Mouse (Mus musculus) heart, adult 2 months (tissue): ENCODE measurements around the gene Napepld. TPM values are rescaled to one million over a fixed set of nuclear protein-coding genes. Genes with fewer than 3 reads are reported as not detected.

ENCODE experiments used
- DNase-seq, 2 experiments: peaks; one replicate each; pipeline ENCODE4 v3.0.0; 2021
- H3K27ac ChIP-seq: fragments of 200-600 bp; 2 replicates; pipeline ENCODE4 v1.8.1; 2022
- H3K27me3 ChIP-seq: fragments of 200-500 bp; 2 replicates; pipeline ENCODE4 v1.6.1; 2012; ENCODE audit warnings: mild to moderate bottlenecking, low read length, inconsistent platforms, mixed read lengths; ENCODE audit not compliant: control insufficient read depth, insufficient read depth
- H3K36me3 ChIP-seq: fragments of 200-500 bp; 2 replicates; pipeline ENCODE4 v1.6.1; 2012; ENCODE audit warnings: low read length, inconsistent platforms; ENCODE audit not compliant: control insufficient read depth, insufficient read depth
- H3K4me1 ChIP-seq: fragments of 200-500 bp; 2 replicates; pipeline ENCODE4 v1.6.1; 2011; ENCODE audit warnings: low read length; ENCODE audit not compliant: control insufficient read depth, insufficient read depth
- H3K4me3 ChIP-seq: fragments of 200-600 bp; 2 replicates; pipeline ENCODE4 v1.8.1; 2022
- H3K79me2 ChIP-seq: fragments of 200-500 bp; replicated peaks from 2 replicates; pipeline ENCODE4 v1.6.1; 2012; ENCODE audit warnings: mild to moderate bottlenecking, inconsistent platforms, low read length, moderate library complexity, mixed read lengths; ENCODE audit not compliant: control insufficient read depth, insufficient read depth
- H3K9ac ChIP-seq: fragments of 200-500 bp; 2 replicates; pipeline ENCODE4 v1.6.1; 2012; ENCODE audit warnings: low read depth, mild to moderate bottlenecking, control low read depth, inconsistent platforms, low read length, mixed read lengths
- CTCF ChIP-seq: fragments of 200-600 bp; IDR thresholded peaks from 2 replicates; pipeline ENCODE4 v1.8.1; 2022; ENCODE audit warnings: antibody characterized with exemption, mild to moderate bottlenecking, moderate library complexity
- EP300 ChIP-seq: fragments of 200-500 bp; IDR thresholded peaks from 2 replicates; pipeline ENCODE4 v1.6.1; 2011; ENCODE audit warnings: low read depth, low read length, control low read depth; ENCODE audit not compliant: insufficient read depth
- POLR2A ChIP-seq: fragments of 200-500 bp; IDR thresholded peaks from 2 replicates; pipeline ENCODE4 v1.6.1; 2011; ENCODE audit warnings: mild to moderate bottlenecking, low read depth, low read length, control low read depth; ENCODE audit not compliant: insufficient read depth
- WGBS: fragments of 180-500 bp; shearing (Covaris S2); methylation state at CpG from one replicate; pipeline ENCODE4 v1.1.7; 2018; 5-methylcytosine and 5-hydroxymethylcytosine counted together
- intact Hi-C: fragments of 180-260 bp; cut with DNase I; formaldehyde crosslinking; loops from one replicate; pipeline ENCODE4 v1.15.1; 2025
- polyA plus RNA-seq: library from polyadenylated mRNA; depleted of rRNA; stranded (reverse); fragments of >200 nt; gene quantifications from 2 replicates; pipeline ENCODE4 v1.2.3, GENCODE M21; 2012
- total RNA-seq, 2 experiments: library from RNA; stranded (reverse); gene quantifications; 2 replicates each; pipeline ENCODE4 v1.2.3; 2021

Napepld gene
- total and polyA plus RNA-seq, 3 experiments, result 2.4 to 5.9 (median 5.4) TPM

DNA sequence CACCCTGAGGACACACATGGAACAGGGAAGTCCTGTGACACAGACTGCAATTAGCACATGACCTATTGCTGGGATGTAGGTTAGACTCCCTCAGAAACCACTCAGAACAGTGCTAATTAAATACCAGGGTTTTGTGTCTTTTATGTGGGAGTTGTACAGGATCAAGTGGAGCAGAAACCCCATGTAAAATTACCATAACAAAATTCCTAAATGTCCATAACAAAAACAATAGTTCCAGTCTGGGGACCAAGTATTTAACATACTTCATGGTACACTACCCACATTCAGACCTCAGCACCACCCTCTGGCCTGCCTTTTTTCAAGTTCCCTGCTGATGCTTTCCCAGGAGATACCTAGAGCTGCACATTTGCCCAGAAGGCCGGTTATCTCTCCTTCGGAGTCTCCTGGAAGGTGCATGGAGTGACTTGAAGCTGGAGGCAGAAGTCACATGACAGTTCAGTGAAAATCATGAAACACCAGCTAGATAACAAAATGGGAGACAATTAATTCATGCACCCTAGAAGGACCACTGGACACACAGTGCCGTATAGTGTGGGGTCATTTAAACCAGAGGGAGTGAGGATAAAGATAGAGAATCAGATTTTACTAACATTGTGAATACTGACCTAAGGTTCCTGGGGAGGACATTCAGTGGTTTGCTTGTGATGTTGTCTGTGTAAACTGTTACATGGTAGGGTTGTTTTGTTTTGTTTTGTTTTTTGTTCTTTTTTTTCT is 31.1 kb upstream of the Napepld start:
- TF ChIP-seq CTCF (no peak), EP300 (no peak)
- WGBS, result 50% methylated on average over 3 of the region's 3 CpGs
- DNase-seq, result no peak
- H3K9ac ChIP-seq, result no peak overlapping the region
- no peak overlapping the region for H3K27ac ChIP-seq
- no peaks in the 10 kb centered on the region for H3K27me3 ChIP-seq
- H3K79me2 ChIP-seq, result no peaks in the 10 kb centered on the region
- H3K4me1 ChIP-seq, result no peaks in the 10 kb centered on the region; the same call in 1 of the 2 replicates
- H3K36me3 ChIP-seq, result no peaks in the 10 kb centered on the region
- no peak overlapping the region for H3K4me3 ChIP-seq
- intact Hi-C loops, result no loop called here

DNA sequence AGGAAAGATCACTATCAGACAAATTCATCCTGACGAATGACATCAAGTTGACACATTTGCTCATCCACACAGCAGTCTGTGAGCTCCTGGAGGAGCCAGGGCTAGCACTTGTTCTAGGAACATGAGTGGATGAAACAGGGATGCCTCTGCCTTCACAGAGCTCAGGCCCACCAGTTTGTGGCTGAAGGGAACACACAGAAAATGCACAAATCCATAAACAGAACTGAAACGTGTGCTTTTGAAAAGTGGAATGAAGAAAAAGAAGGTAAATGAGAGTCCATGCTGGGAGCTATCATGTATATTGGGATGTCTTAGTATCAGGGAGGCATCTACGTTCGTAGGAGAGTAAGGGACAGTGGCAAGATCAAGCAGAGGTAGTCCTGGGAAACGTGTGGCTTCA is 27.9 kb upstream of the Napepld start:
- Histone ChIP-seq H3K79me2 (no peaks in the 10 kb centered on the region), H3K36me3 (no peaks in the 10 kb centered on the region), H3K27ac (no peak overlapping the region), H3K4me3 (no peak overlapping the region), H3K9ac (no peak overlapping the region), H3K27me3 (no peaks in the 10 kb centered on the region), H3K4me1 (no peaks in the 10 kb centered on the region)
- WGBS, result 83% methylated on average over 5 of the region's 5 CpGs
- intact Hi-C loops, result no loop called here
- DNase-seq, result no peak
- TF ChIP-seq POLR2A, result no peak
- no peak for TF ChIP-seq CTCF
- no peak for TF ChIP-seq EP300

GRCm38 (mm10) chr5:21724872-21725271 is 23.7 kb upstream of the Napepld start:
- intact Hi-C loops, result no loop called here
- no peak for TF ChIP-seq CTCF
- no peak for TF ChIP-seq POLR2A
- no peak for TF ChIP-seq EP300
- H3K27ac ChIP-seq, result no peak overlapping the region
- no peaks in the 10 kb centered on the region for H3K27me3 ChIP-seq
- no peaks in the 10 kb centered on the region for H3K4me1 ChIP-seq
- no peaks in the 10 kb centered on the region for H3K79me2 ChIP-seq
- H3K36me3 ChIP-seq, result no peaks in the 10 kb centered on the region
- DNase-seq, result no peak
- H3K4me3 ChIP-seq, result no peak overlapping the region
- no peak overlapping the region for H3K9ac ChIP-seq
- 53% methylated on average over 7 of the region's 7 CpGs for WGBS

GRCm38 (mm10) chr5:21724427-21724826 is 23.2 kb upstream of the Napepld start:
- 76% methylated on average over 1 of the region's 1 CpGs for WGBS
- Histone ChIP-seq H3K27me3 (no peaks in the 10 kb centered on the region), H3K27ac (no peak overlapping the region), H3K36me3 (no peaks in the 10 kb centered on the region), H3K4me1 (no peaks in the 10 kb centered on the region), H3K9ac (no peak overlapping the region), H3K79me2 (no peaks in the 10 kb centered on the region), H3K4me3 (no peak overlapping the region)
- DNase-seq, result no peak
- intact Hi-C loops, result no loop called here
- TF ChIP-seq CTCF (no peak), EP300 (no peak), POLR2A (no peak)

- intact Hi-C loops, result no loop called here
- DNase-seq, result no peak
- H3K36me3 ChIP-seq, result no peaks in the 10 kb centered on the region
- no peaks in the 10 kb centered on the region for H3K4me1 ChIP-seq
- no peaks in the 10 kb centered on the region for H3K27me3 ChIP-seq
- no peak overlapping the region for H3K27ac ChIP-seq
- no peak overlapping the region for H3K9ac ChIP-seq
- H3K4me3 ChIP-seq, result no peak overlapping the region
- H3K79me2 ChIP-seq, result no peaks in the 10 kb centered on the region
- 93% methylated on average over 2 of the region's 2 CpGs for WGBS
- TF ChIP-seq CTCF (no peak), EP300 (no peak), POLR2A (no peak)
Observed at GRCm38 (mm10) chr5:21719209-21719608, 18.0 kb upstream of the Napepld start.

DNA sequence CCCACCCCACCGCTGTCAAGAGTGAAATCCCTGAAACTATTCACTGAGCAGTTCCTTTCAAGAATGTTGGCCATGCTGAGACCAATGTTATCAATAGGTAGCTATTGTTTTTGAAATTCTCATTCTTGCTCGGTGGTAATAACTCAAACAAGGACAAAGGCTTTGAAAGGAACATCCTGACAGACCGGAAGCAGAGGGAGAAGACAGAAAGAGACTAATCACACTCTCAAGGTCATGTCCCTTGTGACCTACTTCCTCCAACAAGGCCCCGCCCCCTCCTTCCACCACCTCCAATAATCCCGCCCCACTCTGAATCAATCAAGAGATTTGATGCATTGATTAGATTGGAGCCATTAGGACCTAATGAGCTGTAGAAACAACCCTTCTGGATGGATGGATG is 17.4 kb upstream of the Napepld start:
- Histone ChIP-seq H3K4me1 (no peaks in the 10 kb centered on the region), H3K79me2 (no peaks in the 10 kb centered on the region), H3K4me3 (no peak overlapping the region), H3K27me3 (no peaks in the 10 kb centered on the region), H3K27ac (no peak overlapping the region), H3K36me3 (no peaks in the 10 kb centered on the region), H3K9ac (no peak overlapping the region)
- 81% methylated on average over 5 of the region's 5 CpGs for WGBS
- DNase-seq, result no peak
- intact Hi-C loops, result no loop called here
- no peak for TF ChIP-seq POLR2A
- TF ChIP-seq EP300, result no peak
- TF ChIP-seq CTCF, result no peak
